Mouse (Mus musculus): ENCODE data around the gene Pax7.

Gene Pax7

DNA sequence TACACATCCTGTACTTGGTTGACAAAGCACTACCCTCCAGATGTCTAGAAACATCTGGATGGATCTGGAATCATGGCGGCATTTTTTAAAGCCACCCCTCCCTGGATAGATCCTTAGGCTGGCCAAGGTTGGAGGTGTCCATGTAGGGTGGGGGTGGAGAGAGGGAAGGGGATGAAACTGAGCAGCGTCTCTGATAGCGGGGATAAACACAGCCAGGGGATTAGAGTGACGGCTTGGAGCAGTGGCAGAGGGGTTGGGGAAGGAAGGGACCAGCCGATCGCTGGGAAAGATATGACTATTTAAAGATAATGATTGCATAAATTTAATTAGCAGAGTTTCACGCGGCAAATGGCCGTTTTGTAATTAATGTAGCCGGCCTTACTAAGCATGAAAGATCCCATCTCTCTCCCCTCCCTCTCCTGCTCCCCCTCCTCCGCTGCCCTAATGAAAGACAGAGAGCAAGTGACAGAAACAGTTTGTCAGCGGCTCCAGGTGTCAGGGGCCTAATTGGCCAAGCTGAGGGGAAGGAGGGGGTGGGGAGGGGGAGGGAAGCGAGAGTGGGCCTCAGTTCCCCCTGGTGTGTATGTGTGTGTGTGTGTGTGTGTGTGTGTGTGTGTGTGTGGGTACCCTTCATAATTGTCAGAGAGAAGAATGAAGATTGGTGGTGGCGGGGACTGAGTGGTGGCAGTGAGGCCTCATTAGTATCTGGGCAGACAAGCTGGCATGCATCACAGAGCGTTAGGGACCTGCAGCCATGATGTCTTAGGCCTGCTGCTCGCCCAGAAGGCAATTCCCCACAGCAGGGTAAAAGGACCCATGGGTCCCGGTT lies 74.6 kb downstream of the Pax7 start:
- no peak for ATAC-seq (ENCODE audit: insufficient number of reproducible peaks, low FRiP score, low TSS enrichment)

DNA sequence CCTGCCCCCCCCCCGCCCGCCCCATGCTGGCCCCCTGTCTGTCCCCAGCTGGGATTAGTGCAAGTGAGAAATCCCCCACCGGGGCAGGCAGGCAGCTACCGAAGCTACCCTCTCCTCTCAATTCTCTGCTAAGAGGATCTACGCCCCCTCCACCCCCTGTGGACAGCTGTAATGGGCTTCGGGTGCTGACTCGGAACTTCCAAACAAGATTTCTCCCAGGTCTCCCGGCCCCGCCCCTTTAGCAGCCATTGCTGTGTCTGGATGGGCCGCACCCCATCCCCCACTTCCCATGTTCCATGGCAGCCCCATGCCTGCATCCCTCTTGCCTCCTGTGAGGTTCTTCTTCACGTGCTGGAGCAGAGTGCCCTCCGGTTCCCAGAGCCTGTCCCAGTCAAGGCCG lies 76.4 kb downstream of the Pax7 start:
- no peak for ATAC-seq (ENCODE audit: insufficient number of reproducible peaks, low FRiP score, low TSS enrichment)

DNA sequence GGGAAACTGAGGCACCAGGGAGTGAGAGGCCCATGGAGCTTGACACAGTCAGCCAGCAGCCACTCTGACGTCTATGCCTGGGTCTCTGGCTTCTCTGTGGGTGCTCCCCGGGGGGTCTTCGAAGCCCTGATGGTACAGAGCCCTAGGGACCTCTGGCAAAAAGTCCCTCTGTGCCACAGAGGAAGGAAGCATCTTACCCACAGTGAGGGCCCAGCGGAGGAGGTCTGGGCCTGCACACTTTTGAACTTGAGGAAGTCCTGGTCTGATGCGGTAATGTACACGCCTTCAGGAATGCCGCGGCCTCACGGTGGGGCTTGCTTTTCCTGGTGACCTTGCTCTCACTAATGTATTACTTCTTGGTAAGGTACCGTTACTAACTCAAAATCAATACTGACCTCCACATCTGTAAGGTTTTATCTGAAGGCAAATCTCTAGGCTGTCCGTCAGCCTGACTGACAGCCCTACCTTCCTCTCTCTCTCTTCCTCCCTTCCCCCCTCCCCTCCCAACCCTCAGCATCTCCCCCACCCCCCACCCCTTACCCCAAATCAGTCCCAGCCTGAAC lies 79.1 kb downstream of the Pax7 start:
- ATAC-seq (ENCODE audit: insufficient number of reproducible peaks, low FRiP score, low TSS enrichment) = no peak

- ATAC-seq (ENCODE audit: insufficient number of reproducible peaks, low FRiP score, low TSS enrichment) = no peak
Measured at GRCm38 (mm10) chr4:139750926-139751325, 82.4 kb downstream of the Pax7 start.

- ATAC-seq (ENCODE audit: insufficient number of reproducible peaks, low FRiP score, low TSS enrichment) = no peak
Measured at GRCm38 (mm10) chr4:139747190-139747936, 86.0 kb downstream of the Pax7 start.

- no peak for ATAC-seq (ENCODE audit: insufficient number of reproducible peaks, low FRiP score, low TSS enrichment)
Measured at GRCm38 (mm10) chr4:139746177-139746576, 87.2 kb downstream of the Pax7 start.

DNA sequence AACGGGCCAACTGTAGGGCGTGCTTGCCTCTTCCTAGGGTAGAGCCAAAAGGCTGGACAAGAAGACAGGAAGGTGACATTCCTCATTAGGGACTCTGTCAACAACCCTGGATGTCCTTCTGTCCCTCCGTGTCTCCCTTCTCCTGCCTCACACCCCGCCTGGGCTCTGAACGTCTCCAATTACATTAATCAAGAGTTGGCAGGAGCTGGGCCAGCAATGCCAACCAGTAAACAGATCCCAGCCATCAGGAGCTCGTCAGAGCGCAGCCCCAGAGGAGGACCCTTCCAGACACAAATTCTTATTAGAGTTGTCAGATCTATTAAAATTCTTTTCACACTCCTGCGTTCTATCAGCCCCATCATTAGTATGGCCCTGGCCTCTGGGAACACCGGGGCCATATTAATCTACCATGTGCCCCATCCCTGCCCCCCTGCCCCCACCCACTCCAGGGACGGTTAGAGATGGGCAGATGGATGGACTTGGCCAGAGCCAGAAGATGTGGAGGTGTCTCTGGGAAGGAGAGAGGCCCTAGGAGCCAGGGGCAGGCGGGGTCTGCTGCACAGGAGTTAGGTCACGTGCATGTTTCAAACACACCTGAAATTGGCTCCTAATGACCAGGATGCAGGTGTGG lies 88.4 kb downstream of the Pax7 start:
- no peak for ATAC-seq (ENCODE audit: insufficient number of reproducible peaks, low FRiP score, low TSS enrichment)

- ATAC-seq (ENCODE audit: insufficient number of reproducible peaks, low FRiP score, low TSS enrichment) = no peak
Measured at GRCm38 (mm10) chr4:139743626-139744025, 89.7 kb downstream of the Pax7 start.

- no peak for ATAC-seq (ENCODE audit: insufficient number of reproducible peaks, low FRiP score, low TSS enrichment)
Measured at GRCm38 (mm10) chr4:139737035-139737434, 96.3 kb downstream of the Pax7 start.

DNA sequence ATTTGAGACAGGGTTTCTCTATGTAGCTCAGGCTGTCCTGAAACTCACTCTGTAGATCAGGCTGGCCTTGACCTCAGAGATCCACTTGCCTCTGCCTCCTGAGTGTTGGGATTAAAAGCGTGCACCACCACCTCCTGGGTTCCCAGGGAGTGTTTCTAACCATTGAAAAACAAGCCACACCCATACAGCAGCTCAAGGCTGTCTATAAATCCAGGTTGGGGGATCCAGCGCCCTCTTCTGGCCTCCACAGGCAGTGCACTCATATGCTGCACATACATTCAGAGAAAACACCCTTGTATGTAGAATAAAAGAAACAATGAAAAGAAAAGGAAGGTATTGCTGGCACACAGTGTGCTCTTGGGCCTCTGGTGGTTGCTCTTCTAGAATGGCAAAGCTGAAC lies 106.2 kb downstream of the Pax7 start:
- ATAC-seq (ENCODE audit: insufficient number of reproducible peaks, low FRiP score, low TSS enrichment) = no peak

DNA sequence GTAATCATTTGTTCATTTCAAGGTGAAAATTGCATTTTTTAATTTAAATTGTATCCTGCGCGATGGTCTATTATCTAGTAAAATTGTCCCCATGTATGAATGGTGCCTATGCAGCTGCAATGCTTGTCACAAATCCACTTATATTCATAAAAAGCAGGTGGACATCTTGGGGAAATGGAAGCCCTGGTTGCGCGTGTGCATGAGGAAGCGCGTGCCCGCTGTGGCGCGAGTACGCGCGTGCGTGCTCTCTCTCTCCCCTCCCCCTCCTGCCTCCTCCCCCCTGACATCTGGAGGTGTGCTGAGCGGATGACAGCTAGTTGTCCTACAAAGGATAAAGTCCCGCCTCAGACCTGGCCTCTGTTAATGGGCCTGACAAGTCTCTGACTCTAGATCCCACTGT lies 107.9 kb downstream of the Pax7 start:
- ATAC-seq (ENCODE audit: insufficient number of reproducible peaks, low FRiP score, low TSS enrichment) = no peak

- ATAC-seq (ENCODE audit: insufficient number of reproducible peaks, low FRiP score, low TSS enrichment) = no peak
Measured at GRCm38 (mm10) chr4:139724296-139724695, 109.0 kb downstream of the Pax7 start.

DNA sequence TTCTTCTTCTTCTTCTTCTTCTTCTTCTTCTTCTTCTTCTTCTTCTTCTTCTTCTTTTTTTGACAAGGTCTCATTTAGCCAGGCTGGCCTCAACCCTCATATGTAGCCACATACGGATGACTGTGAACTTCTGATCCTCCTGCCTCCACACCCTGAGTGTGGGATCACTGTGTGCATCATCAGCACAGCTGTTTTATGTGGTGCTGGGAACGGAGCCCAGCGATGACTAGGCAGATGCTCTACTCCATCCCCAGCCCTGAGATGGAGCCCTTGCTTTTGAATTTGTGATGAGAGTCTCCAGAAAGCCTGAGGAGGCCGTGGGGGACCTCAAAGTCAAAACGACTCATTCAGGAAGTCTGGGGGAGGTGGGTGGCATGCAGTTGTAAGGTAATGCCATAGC lies 114.3 kb downstream of the Pax7 start:
- ATAC-seq (ENCODE audit: insufficient number of reproducible peaks, low FRiP score, low TSS enrichment) = no peak

- ATAC-seq (ENCODE audit: insufficient number of reproducible peaks, low FRiP score, low TSS enrichment) = no peak
Measured at GRCm38 (mm10) chr4:139716477-139717169, 116.7 kb downstream of the Pax7 start.

- no peak for ATAC-seq (ENCODE audit: insufficient number of reproducible peaks, low FRiP score, low TSS enrichment)
Measured at GRCm38 (mm10) chr4:139715241-139715932, 117.9 kb downstream of the Pax7 start.

GRCm38 (mm10) chr4:139710467-139711334 lies 122.6 kb downstream of the Pax7 start:
- no peak for ATAC-seq (ENCODE audit: insufficient number of reproducible peaks, low FRiP score, low TSS enrichment)

DNA sequence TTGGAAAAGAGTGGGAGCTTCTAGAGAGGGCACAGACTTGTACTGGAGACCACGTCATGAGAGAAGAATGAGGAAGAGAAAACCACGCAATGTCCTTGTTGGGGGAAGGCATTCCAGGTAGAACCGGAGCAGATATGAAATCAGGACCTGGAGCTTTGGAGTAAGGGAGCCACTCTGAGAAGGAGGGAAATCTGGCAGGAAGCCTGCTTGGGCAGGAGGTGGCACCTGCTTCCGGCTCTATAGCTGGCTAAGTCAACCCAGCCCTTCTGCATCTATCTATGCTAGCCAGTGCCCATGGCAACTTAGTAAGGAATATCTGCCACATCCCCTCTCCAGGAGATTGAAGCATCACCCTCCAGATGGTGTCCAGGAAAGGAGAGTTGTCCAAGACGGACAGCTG lies 127.3 kb downstream of the Pax7 start:
- no peak for ATAC-seq (ENCODE audit: insufficient number of reproducible peaks, low FRiP score, low TSS enrichment)

GRCm38 (mm10) chr4:139703468-139703867 lies 129.9 kb downstream of the Pax7 start:
- no peak for ATAC-seq (ENCODE audit: insufficient number of reproducible peaks, low FRiP score, low TSS enrichment)

- no peak for ATAC-seq (ENCODE audit: insufficient number of reproducible peaks, low FRiP score, low TSS enrichment)
Measured at GRCm38 (mm10) chr4:139702914-139703313, 130.4 kb downstream of the Pax7 start.
